Comparison of ENCODE assay signal across 8 mouse cellular contexts in genomic region chr7:16783758-16784415, GRCm38 (mm10). TPM values are rescaled to one million over a fixed set of nuclear protein-coding genes. Genes with fewer than 3 reads are reported as not detected.
DNase-seq lines count a peak whose midpoint lies in the region; ATAC-seq lines count a peak whose summit lies in the region.

No protein-coding gene starts in this region.

- no peaks in the 10 kb centered on the region for H3K27me3 ChIP-seq in embryonic facial prominence, embryonic 14.5 days (replicated peaks; ENCODE audit: control insufficient read depth, insufficient read depth, low read length)
- 0 out of 2 replicates have a peak, but pooled peaks cover 14% of the 10 kb centered on the region for H3K27me3 ChIP-seq in midbrain, embryonic 13.5 days

- WGBS in embryonic facial prominence, embryonic 14.5 days, result 39% methylated on average over 17 of the region's 17 CpGs
- 41% methylated on average over 17 of the region's 17 CpGs for WGBS in midbrain, embryonic 13.5 days

- 0 out of 2 replicates have a peak, but pooled peaks cover 8% of the 10 kb centered on the region for H3K36me3 ChIP-seq in embryonic facial prominence, embryonic 14.5 days (ENCODE audit: control insufficient read depth, insufficient read depth, low read length)
- 0 out of 2 replicates have a peak, but pooled peaks cover 2% of the 10 kb centered on the region for H3K36me3 ChIP-seq in midbrain, embryonic 13.5 days

- peak; percentile 28 to 50 for DNase-seq in cerebellum, postnatal 14 days
- no peak for DNase-seq in cerebellum, adult 18-20 months
- DNase-seq in embryonic facial prominence, embryonic 14.5 days (ENCODE audit: low spot score), result peak; percentile 51
- peak; percentile 63 to 72 for DNase-seq in heart, postnatal 10 days
- peak; percentile 75 to 85 for DNase-seq in kidney, postnatal 4 days
- peak; percentile 74 for DNase-seq in urinary bladder, postnatal 14 days (ENCODE audit: low spot score)
- no peak for DNase-seq in thymus, postnatal 14 days

- H3K4me3 ChIP-seq in embryonic facial prominence, embryonic 14.5 days (ENCODE audit: low read depth, low read length), result peak overlapping the region; percentile 64
- H3K4me3 ChIP-seq in midbrain, embryonic 13.5 days (replicated peaks), result peak overlapping the region; percentile 57

- peak overlapping the region; percentile 47 for H3K9ac ChIP-seq in embryonic facial prominence, embryonic 14.5 days (ENCODE audit: low read depth, low read length)
- H3K9ac ChIP-seq in midbrain, embryonic 13.5 days (replicated peaks), result no peak overlapping the region; the same call in 1 of the 2 replicates

- no peak for ATAC-seq in embryonic facial prominence, embryonic 14.5 days (ENCODE audit: low read depth)
- no peak for ATAC-seq in midbrain, embryonic 13.5 days

- intact Hi-C loops in heart, postnatal 10 days (cut with DNase I), result no loop called here

- H3K4me1 ChIP-seq in embryonic facial prominence, embryonic 14.5 days (ENCODE audit: control insufficient read depth, insufficient read depth, low read length), result peaks cover 19% of the 10 kb centered on the region
- peaks cover 42% of the 10 kb centered on the region for H3K4me1 ChIP-seq in midbrain, embryonic 13.5 days (replicated peaks)

- no peaks in the 10 kb centered on the region for H3K9me3 ChIP-seq in embryonic facial prominence, embryonic 14.5 days (ENCODE audit: control insufficient read depth, low read length)
- H3K9me3 ChIP-seq in midbrain, embryonic 13.5 days, result no peaks in the 10 kb centered on the region

- H3K4me2 ChIP-seq in embryonic facial prominence, embryonic 14.5 days (ENCODE audit: low read depth, low read length), result peak overlapping the region; percentile 99
- peak overlapping the region; percentile 96 for H3K4me2 ChIP-seq in midbrain, embryonic 13.5 days (replicated peaks)

- no peak overlapping the region for H3K27ac ChIP-seq in embryonic facial prominence, embryonic 14.5 days (replicated peaks; ENCODE audit: low read depth, low read length)
- H3K27ac ChIP-seq in midbrain, embryonic 13.5 days, result no peak overlapping the region

RNA-seq across cellular contexts. Expression of gene Slc1a5, which starts 2.7 kb away (rescaled TPM):
- 26.5 and 27.5 TPM in 2 replicates for polyA plus RNA-seq in embryonic facial prominence, embryonic 14.5 days (2014; fragmentation: Nextera tagmentation; extraction: Ambion mirVana)
- total RNA-seq in heart, postnatal 10 days (2021), result 10 to 100 TPM; 22.6 to 28.7 TPM
- 13.8 and 14.9 TPM in 2 replicates for polyA plus RNA-seq in midbrain, embryonic 13.5 days (2015; fragmentation: Nextera tagmentation; extraction: Ambion mirVana)

RNA-seq across cellular contexts. Expression of gene Strn4, which starts 31.8 kb away (rescaled TPM):
- 97.4 and 107 TPM in 2 replicates for polyA plus RNA-seq in embryonic facial prominence, embryonic 14.5 days (2014; fragmentation: Nextera tagmentation; extraction: Ambion mirVana)
- total RNA-seq in heart, postnatal 10 days (2021), result 10 to 100 TPM; 80.1 to 81.2 TPM
- polyA plus RNA-seq in midbrain, embryonic 13.5 days (2015; fragmentation: Nextera tagmentation; extraction: Ambion mirVana), result 184 and 186 TPM in 2 replicates

RNA-seq across cellular contexts. Expression of gene Fkrp, which starts 32.6 kb away (rescaled TPM):
- 28.2 and 28.6 TPM in 2 replicates for polyA plus RNA-seq in embryonic facial prominence, embryonic 14.5 days (2014; fragmentation: Nextera tagmentation; extraction: Ambion mirVana)
- 10 to 100 TPM; 45.5 to 48.1 TPM for total RNA-seq in heart, postnatal 10 days (2021)
- polyA plus RNA-seq in midbrain, embryonic 13.5 days (2015; fragmentation: Nextera tagmentation; extraction: Ambion mirVana), result 43.9 and 46.1 TPM in 2 replicates

RNA-seq across cellular contexts. Expression of gene Ap2s1, which starts 45.7 kb away (rescaled TPM):
- polyA plus RNA-seq in embryonic facial prominence, embryonic 14.5 days (2014; fragmentation: Nextera tagmentation; extraction: Ambion mirVana), result 278 and 286 TPM in 2 replicates
- total RNA-seq in heart, postnatal 10 days (2021), result 100 to 1,000 TPM; 118 TPM
- 360 and 361 TPM in 2 replicates for polyA plus RNA-seq in midbrain, embryonic 13.5 days (2015; fragmentation: Nextera tagmentation; extraction: Ambion mirVana)

RNA-seq across cellular contexts. Expression of gene Prkd2, which starts 58.8 kb away (rescaled TPM):
- 14.4 and 16.5 TPM in 2 replicates for polyA plus RNA-seq in embryonic facial prominence, embryonic 14.5 days (2014; fragmentation: Nextera tagmentation; extraction: Ambion mirVana)
- 10 to 100 TPM; 27.8 to 31.9 TPM for total RNA-seq in heart, postnatal 10 days (2021)
- polyA plus RNA-seq in midbrain, embryonic 13.5 days (2015; fragmentation: Nextera tagmentation; extraction: Ambion mirVana), result 6.4 and 6.6 TPM in 2 replicates

Comparison
In these comparisons a context has a peak if more than half of its experiments do, and no peak if none do; other contexts are left out.
1. DNase-seq: peak in cerebellum, postnatal 14 days (2 of 2), embryonic facial prominence, embryonic 14.5 days (single experiment), heart, postnatal 10 days (2 of 2), kidney, postnatal 4 days (2 of 2) and urinary bladder, postnatal 14 days (single experiment); none in cerebellum, adult 18-20 months (0 of 2) and thymus, postnatal 14 days (single experiment).